ENCODE assay signal across 7 mouse cellular contexts in genomic region chr13:44730146-44730864, GRCm38 (mm10). TPM values are rescaled to one million over a fixed set of nuclear protein-coding genes. Genes with fewer than 3 reads are reported as not detected.
DNase-seq lines count a peak whose midpoint lies in the region; ATAC-seq lines count a peak whose summit lies in the region.

No protein-coding gene starts in this region.

- no peaks in the 10 kb centered on the region for H3K27me3 ChIP-seq in intestine, embryonic 15.5 days (replicated peaks)
- H3K27me3 ChIP-seq in midbrain, embryonic 10.5 days (ENCODE audit: low read depth, poor library complexity, severe bottlenecking) = 0 out of 2 replicates have a peak, but pooled peaks cover 9% of the 10 kb centered on the region

- H3K4me2 ChIP-seq in intestine, embryonic 15.5 days (replicated peaks) = peak overlapping the region; percentile 90

- peak overlapping the region; percentile 91 for H3K9ac ChIP-seq in intestine, embryonic 15.5 days

- H3K27ac ChIP-seq in intestine, embryonic 15.5 days = peak overlapping the region; percentile 98
- H3K27ac ChIP-seq in midbrain, embryonic 10.5 days (replicated peaks) = peak overlapping the region; percentile 99

- H3K36me3 ChIP-seq in intestine, embryonic 15.5 days = no peaks in the 10 kb centered on the region
- H3K36me3 ChIP-seq in midbrain, embryonic 10.5 days = no peaks in the 10 kb centered on the region

- WGBS in intestine, embryonic 15.5 days = 1% methylated on average over 84 of the region's 87 CpGs
- WGBS in midbrain, embryonic 10.5 days = under 1% methylated on average over 84 of the region's 87 CpGs

- H3K4me1 ChIP-seq in intestine, embryonic 15.5 days (replicated peaks) = peaks cover 7% of the 10 kb centered on the region
- H3K4me1 ChIP-seq in midbrain, embryonic 10.5 days = peaks cover 42% of the 10 kb centered on the region

- H3K9me3 ChIP-seq in intestine, embryonic 15.5 days = no peaks in the 10 kb centered on the region
- H3K9me3 ChIP-seq in midbrain, embryonic 10.5 days (replicated peaks) = no peaks in the 10 kb centered on the region

- intact Hi-C loops in gastrocnemius, postnatal 36 days (cut with DNase I) = loop anchor here (5.0 to 10.0 kb wide), 5 partner anchors 57 to 936 kb away; no protein-coding TSS in a partner anchor
- intact Hi-C loops in left cerebral cortex, postnatal 25 days (cut with DNase I) = loop anchor here (5.0 to 10.0 kb wide), 7 partner anchors 57 to 868 kb away; no protein-coding TSS in a partner anchor

- DNase-seq in adrenal gland, adult 2 months = peak; percentile 100
- peak; percentile 99 for DNase-seq in embryo, embryonic 11.5 days (ENCODE audit: low read depth, low spot score)
- DNase-seq in gastrocnemius, postnatal 36 days = peak; percentile 99 to 100
- DNase-seq in left cerebral cortex, postnatal 25 days (ENCODE audit: low spot score in 2 of 2) = peak; percentile 99 to 100
- peak; percentile 99 for DNase-seq in midbrain, embryonic 10.5 days (ENCODE audit: low spot score)
- DNase-seq in right cerebral cortex, postnatal 4 days = peak; percentile 100

- ATAC-seq in intestine, embryonic 15.5 days = peak; percentile 95

- H3K4me3 ChIP-seq in intestine, embryonic 15.5 days (replicated peaks) = peak overlapping the region; percentile 79
- peak overlapping the region; percentile 79 for H3K4me3 ChIP-seq in midbrain, embryonic 10.5 days

RNA-seq across cellular contexts. Expression of gene Jarid2, which starts 1.0 kb away (rescaled TPM):
- total RNA-seq in adrenal gland, adult 2 months (2021) = 10 to 100 TPM; 22.7 to 47.1 TPM
- polyA plus RNA-seq in adrenal gland, adult 2 months (2012; rRNA removed) = 5.5 and 6.3 TPM in 2 replicates
- 10 to 100 TPM; 21.5 to 28.2 TPM for total RNA-seq in gastrocnemius, postnatal 36 days (2021)
- 23.1 and 24.8 TPM in 2 replicates for polyA plus RNA-seq in intestine, embryonic 15.5 days (2015; fragmentation: Nextera tagmentation; extraction: Ambion mirVana)
- total RNA-seq in left cerebral cortex, postnatal 25 days (2021) = 10 to 100 TPM; 34.4 to 35.7 TPM
- polyA plus RNA-seq in midbrain, embryonic 10.5 days (2016; fragmentation: Nextera tagmentation; extraction: Ambion mirVana) = 63.8 and 73.3 TPM in 2 replicates

Comparison
In these comparisons a context has a peak if more than half of its experiments do, and no peak if none do; other contexts are left out.
1. Peak in every context shown above with its lines: DNase-seq, ATAC-seq, H3K4me3 ChIP-seq and H3K27ac ChIP-seq.